Mouse (Mus musculus) intestine, embryonic 15.5 days (tissue): ENCODE data around the gene Angptl1. TPM values are rescaled to one million over a fixed set of nuclear protein-coding genes. Genes with fewer than 3 reads are reported as not detected.

Experiments used
- ATAC-seq: fragments of 200-750 bp; cut with Nextera tagmentation; 2 replicates; pipeline ENCODE4 v1.8.0; 2017; ENCODE audit warnings: moderate TSS enrichment, moderate library complexity
- H3K27ac ChIP-seq: fragments of 300-500 bp; sonication (generic); 2 replicates; pipeline ENCODE4 v1.5.1; 2015; ENCODE audit warnings: mild to moderate bottlenecking, inconsistent platforms
- H3K27me3 ChIP-seq: fragments of 300-500 bp; sonication (generic); replicated peaks from 2 replicates; pipeline ENCODE4 v1.6.1; 2015; ENCODE audit warnings: inconsistent platforms
- H3K36me3 ChIP-seq: fragments of 300-500 bp; sonication (generic); 2 replicates; pipeline ENCODE4 v1.6.1; 2015; ENCODE audit warnings: inconsistent platforms
- H3K4me1 ChIP-seq: fragments of 300-500 bp; sonication (generic); replicated peaks from 2 replicates; pipeline ENCODE4 v1.6.1; 2015; ENCODE audit warnings: inconsistent platforms
- H3K4me2 ChIP-seq: fragments of 300-500 bp; sonication (generic); replicated peaks from 2 replicates; pipeline ENCODE4 v1.6.1; 2015; ENCODE audit warnings: mild to moderate bottlenecking, inconsistent platforms
- H3K4me3 ChIP-seq: fragments of 300-500 bp; sonication (generic); replicated peaks from 2 replicates; pipeline ENCODE4 v1.5.1; 2015; ENCODE audit warnings: inconsistent platforms
- H3K9ac ChIP-seq: fragments of 300-500 bp; sonication (generic); 2 replicates; pipeline ENCODE4 v1.6.1; 2015; ENCODE audit warnings: inconsistent platforms
- H3K9me3 ChIP-seq: fragments of 300-500 bp; sonication (generic); 2 replicates; pipeline ENCODE4 v1.6.1; 2016; ENCODE audit warnings: inconsistent platforms
- WGBS: fragments of 180-500 bp; shearing (Covaris S2); methylation state at CpG from one replicate; pipeline ENCODE4 v1.1.7; 2015; 5-methylcytosine and 5-hydroxymethylcytosine counted together
- polyA plus RNA-seq: library from polyadenylated mRNA; unstranded; fragments of >200 nt; fragmentation: Nextera tagmentation; extraction: Ambion mirVana; gene quantifications from 2 replicates; pipeline ENCODE4 v1.2.1, GENCODE M21; 2015

The Angptl1 gene
- polyA plus RNA-seq, 1 experiment from 2014 or later = 29.6 TPM

- H3K4me3 ChIP-seq = no peak overlapping the region
- H3K9ac ChIP-seq = no peak overlapping the region
- no peak overlapping the region for H3K27ac ChIP-seq
- 85% methylated on average over 2 of the region's 2 CpGs for WGBS
- no peaks in the 10 kb centered on the region for H3K27me3 ChIP-seq
- no peaks in the 10 kb centered on the region for H3K4me1 ChIP-seq
- ATAC-seq = no peak
- H3K36me3 ChIP-seq = peaks cover 7% of the 10 kb centered on the region; the same call in 1 of the 2 replicates
- H3K4me2 ChIP-seq = no peak overlapping the region
- H3K9me3 ChIP-seq = no peaks in the 10 kb centered on the region
Measured at GRCm38 (mm10) chr1:156885879-156886278, 47.5 kb downstream of the Angptl1 start.

- no peaks in the 10 kb centered on the region for H3K9me3 ChIP-seq
- H3K4me3 ChIP-seq = no peak overlapping the region
- H3K4me1 ChIP-seq = no peaks in the 10 kb centered on the region
- no peak overlapping the region for H3K27ac ChIP-seq
- no peak overlapping the region for H3K4me2 ChIP-seq
- no peaks in the 10 kb centered on the region for H3K36me3 ChIP-seq
- no peaks in the 10 kb centered on the region for H3K27me3 ChIP-seq
- no peak for ATAC-seq
- H3K9ac ChIP-seq = no peak overlapping the region
- 88% methylated on average over 4 of the region's 4 CpGs for WGBS
Measured at GRCm38 (mm10) chr1:156888830-156889229, 50.5 kb downstream of the Angptl1 start.

- Histone ChIP-seq H3K9me3 (no peaks in the 10 kb centered on the region), H3K4me3 (no peak overlapping the region)
Measured at GRCm38 (mm10) chr1:156891561-156891960, 53.2 kb downstream of the Angptl1 start.

GRCm38 (mm10) chr1:156901689-156902088 is 63.3 kb downstream of the Angptl1 start:
- WGBS = 88% methylated on average over 6 of the region's 6 CpGs
- Histone ChIP-seq H3K9ac (no peak overlapping the region), H3K4me3 (no peak overlapping the region), H3K9me3 (no peaks in the 10 kb centered on the region), H3K4me2 (no peak overlapping the region), H3K36me3 (no peaks in the 10 kb centered on the region), H3K27me3 (no peaks in the 10 kb centered on the region), H3K27ac (no peak overlapping the region), H3K4me1 (no peaks in the 10 kb centered on the region)
- ATAC-seq = no peak

More at GRCm38 (mm10) chr1:156891561-156891960, 53.2 kb downstream of the Angptl1 start:
- WGBS = 95% methylated on average over 4 of the region's 4 CpGs
- Histone ChIP-seq H3K4me2 (no peak overlapping the region), H3K9ac (no peak overlapping the region), H3K4me1 (no peaks in the 10 kb centered on the region), H3K27ac (no peak overlapping the region), H3K27me3 (no peaks in the 10 kb centered on the region), H3K36me3 (no peaks in the 10 kb centered on the region)
- ATAC-seq = no peak

GRCm38 (mm10) chr1:156903899-156904298 is 65.5 kb downstream of the Angptl1 start:
- Histone ChIP-seq H3K9me3 (no peaks in the 10 kb centered on the region), H3K36me3 (no peaks in the 10 kb centered on the region), H3K4me1 (no peaks in the 10 kb centered on the region), H3K4me2 (no peak overlapping the region), H3K27ac (no peak overlapping the region), H3K27me3 (no peaks in the 10 kb centered on the region), H3K4me3 (no peak overlapping the region), H3K9ac (no peak overlapping the region)
- WGBS = 92% methylated on average over 3 of the region's 3 CpGs
- ATAC-seq = peak; percentile 39; the same call in 1 of the 2 replicates

- Histone ChIP-seq H3K9ac (no peak overlapping the region), H3K36me3 (no peaks in the 10 kb centered on the region), H3K4me3 (no peak overlapping the region), H3K4me2 (no peak overlapping the region), H3K4me1 (no peaks in the 10 kb centered on the region), H3K9me3 (no peaks in the 10 kb centered on the region), H3K27me3 (no peaks in the 10 kb centered on the region), H3K27ac (no peak overlapping the region)
- 70% methylated on average over 2 of the region's 2 CpGs for WGBS
- no peak for ATAC-seq
Measured at GRCm38 (mm10) chr1:156905660-156906059, 67.3 kb downstream of the Angptl1 start.

GRCm38 (mm10) chr1:156909265-156909664 is 70.9 kb downstream of the Angptl1 start:
- H3K9me3 ChIP-seq = no peaks in the 10 kb centered on the region
- H3K9ac ChIP-seq = no peak overlapping the region
- no peaks in the 10 kb centered on the region for H3K4me1 ChIP-seq
- 0 out of 2 replicates have a peak, but pooled peaks have one; percentile 45 for ATAC-seq
- H3K36me3 ChIP-seq = no peaks in the 10 kb centered on the region
- no peak overlapping the region for H3K27ac ChIP-seq
- H3K4me2 ChIP-seq = no peak overlapping the region
- H3K27me3 ChIP-seq = no peaks in the 10 kb centered on the region
- 78% methylated on average over 4 of the region's 4 CpGs for WGBS
- H3K4me3 ChIP-seq = no peak overlapping the region

- Histone ChIP-seq H3K36me3 (no peaks in the 10 kb centered on the region), H3K27me3 (no peaks in the 10 kb centered on the region), H3K4me3 (no peak overlapping the region), H3K4me2 (no peak overlapping the region), H3K9ac (no peak overlapping the region), H3K27ac (no peak overlapping the region), H3K9me3 (no peaks in the 10 kb centered on the region), H3K4me1 (no peaks in the 10 kb centered on the region)
- ATAC-seq = no peak
Measured at GRCm38 (mm10) chr1:156909866-156910265, 71.5 kb downstream of the Angptl1 start.

Other genes with a start within 250 kb of the Angptl1 start
- gene Tor3a, start 164.2 kb upstream of the Angptl1 start, polyA plus RNA-seq = 5.4 and 5.6 TPM in 2 replicates
- 45.5 and 48.0 TPM in 2 replicates for gene Fam20b, start 119.5 kb upstream of the Angptl1 start, polyA plus RNA-seq
- gene Ralgps2, start 101.1 kb downstream of the Angptl1 start, polyA plus RNA-seq = 36.5 and 41.3 TPM in 2 replicates